Mouse (Mus musculus) cerebellum, adult 2 months (tissue): ENCODE results near the gene Cybrd1. TPM values are rescaled to one million over a fixed set of nuclear protein-coding genes. Genes with fewer than 3 reads are reported as not detected.

Experiments
- DNase-seq, 2 experiments: peaks; one replicate each; pipeline ENCODE4 v3.0.0; 2021
- H3K27ac ChIP-seq: fragments of 200-500 bp; 2 replicates; pipeline ENCODE4 v1.5.1; 2012; ENCODE audit warnings: low read length, control low read depth, inconsistent platforms; ENCODE audit not compliant: insufficient read depth
- H3K27me3 ChIP-seq: fragments of 200-500 bp; 2 replicates; pipeline ENCODE4 v1.6.1; 2012; ENCODE audit warnings: inconsistent platforms, mild to moderate bottlenecking, low read length, moderate library complexity; ENCODE audit not compliant: control insufficient read depth, insufficient read depth
- H3K4me1 ChIP-seq: fragments of 200-500 bp; 2 replicates; pipeline ENCODE4 v1.6.1; 2011; ENCODE audit warnings: low read length; ENCODE audit not compliant: control insufficient read depth, insufficient read depth
- H3K4me3 ChIP-seq: fragments of 200-500 bp; replicated peaks from 2 replicates; pipeline ENCODE3; 2011; ENCODE audit warnings: mild to moderate bottlenecking, low read depth, low read length, control low read depth; ENCODE audit not compliant: insufficient read depth
- CTCF ChIP-seq: fragments of 200-500 bp; IDR thresholded peaks from 2 replicates; pipeline ENCODE4 v1.5.1; 2011; ENCODE audit warnings: low read depth, mild to moderate bottlenecking, control low read depth, low read length, moderate library complexity, borderline replicate concordance; ENCODE audit not compliant: insufficient read depth
- POLR2A ChIP-seq: fragments of 200-500 bp; IDR thresholded peaks from 2 replicates; pipeline ENCODE4 v1.6.1; 2011; ENCODE audit warnings: low read length, control low read depth, borderline replicate concordance; ENCODE audit not compliant: insufficient read depth
- WGBS: fragments of 180-500 bp; shearing (Covaris S2); methylation state at CpG from one replicate; pipeline ENCODE4 v1.1.7; 2018; 5-methylcytosine and 5-hydroxymethylcytosine counted together
- polyA plus RNA-seq: library from polyadenylated mRNA; depleted of rRNA; stranded (reverse); fragments of >200 nt; gene quantifications from 2 replicates; pipeline ENCODE4 v1.2.3, GENCODE M21; 2012

The Cybrd1 gene
- polyA plus RNA-seq, 1 experiment, result 1.2 TPM

- WGBS, result 83% methylated on average over 25 of the region's 25 CpGs
- H3K27me3 ChIP-seq, result no peaks in the 10 kb centered on the region
Measured at GRCm38 (mm10) chr2:71162831-71163621, 45.3 kb downstream of the Cybrd1 start.

DNA sequence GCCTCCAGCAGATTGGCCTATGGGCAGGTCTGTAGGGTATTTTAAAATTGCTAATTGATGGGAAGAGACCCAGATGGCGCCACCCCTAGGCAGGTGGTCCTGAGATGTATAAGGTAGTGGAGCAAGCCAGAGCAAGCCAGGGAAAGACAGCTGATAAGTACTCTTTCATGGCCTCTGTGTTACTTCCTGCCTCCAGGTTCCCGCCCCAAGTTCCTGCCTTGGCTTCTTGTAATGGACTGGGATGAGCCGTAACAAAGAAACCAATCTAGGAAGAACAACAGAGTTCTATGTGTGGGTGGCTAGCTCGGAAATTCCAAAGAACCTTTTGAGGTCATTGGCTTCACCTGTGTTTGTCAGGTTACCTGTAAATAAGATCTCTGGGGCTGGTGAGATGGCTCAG, 49.5 kb downstream of the Cybrd1 start:
- Histone ChIP-seq H3K27me3 (no peaks in the 10 kb centered on the region), H3K4me1 (no peaks in the 10 kb centered on the region), H3K27ac (no peak overlapping the region), H3K4me3 (no peak overlapping the region)
- 87% methylated on average over 4 of the region's 4 CpGs for WGBS
- DNase-seq, result no peak
- no peak for TF ChIP-seq CTCF
- TF ChIP-seq POLR2A, result no peak

More at GRCm38 (mm10) chr2:71162831-71163621, 45.3 kb downstream of the Cybrd1 start:
- H3K4me3 ChIP-seq, result no peak overlapping the region
- DNase-seq, result no peak
- TF ChIP-seq POLR2A, result no peak
- TF ChIP-seq CTCF, result no peak
- H3K4me1 ChIP-seq, result no peaks in the 10 kb centered on the region
- H3K27ac ChIP-seq, result no peak overlapping the region

DNA sequence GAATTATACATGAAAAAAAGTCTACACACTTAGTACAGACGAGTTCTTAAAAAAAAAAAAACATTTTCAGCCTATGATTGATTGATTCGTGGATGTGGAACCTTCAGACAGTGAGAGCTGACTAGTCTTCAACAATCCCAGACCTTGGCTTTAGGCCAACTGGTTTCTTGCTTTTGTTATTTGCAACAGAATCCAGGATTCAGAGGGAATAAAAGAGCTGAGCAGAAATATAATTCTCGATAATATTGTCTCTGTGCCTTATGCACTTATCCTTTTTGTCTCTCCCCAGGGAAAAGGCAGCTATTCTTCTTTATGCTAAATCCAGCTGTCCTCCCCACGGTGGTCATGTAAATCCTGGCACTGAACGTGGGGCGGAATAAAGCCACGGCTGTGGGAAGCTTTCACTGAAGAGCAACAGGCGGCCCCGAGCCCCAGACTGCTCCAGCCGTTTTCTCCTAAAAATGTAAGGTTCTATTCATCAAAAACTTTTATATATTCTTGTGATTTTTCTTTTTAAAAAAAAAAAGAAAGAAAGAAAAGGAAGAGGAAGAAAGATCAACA, 50.8 kb downstream of the Cybrd1 start:
- no peaks in the 10 kb centered on the region for H3K27me3 ChIP-seq
- 13% methylated on average over 10 of the region's 10 CpGs for WGBS
- no peak overlapping the region for H3K27ac ChIP-seq
- DNase-seq, result no peak
- H3K4me3 ChIP-seq, result no peak overlapping the region
- TF ChIP-seq CTCF (no peak), POLR2A (no peak)
- H3K4me1 ChIP-seq, result no peaks in the 10 kb centered on the region

GRCm38 (mm10) chr2:71173031-71173430, 55.3 kb downstream of the Cybrd1 start:
- TF ChIP-seq POLR2A (no peak), CTCF (no peak)
- Histone ChIP-seq H3K4me3 (no peak overlapping the region), H3K27me3 (no peaks in the 10 kb centered on the region), H3K4me1 (no peaks in the 10 kb centered on the region), H3K27ac (no peak overlapping the region)
- 66% methylated on average over 3 of the region's 3 CpGs for WGBS
- no peak for DNase-seq

- Histone ChIP-seq H3K27me3 (no peaks in the 10 kb centered on the region), H3K4me1 (no peaks in the 10 kb centered on the region), H3K27ac (no peak overlapping the region), H3K4me3 (no peak overlapping the region)
- 55% methylated on average over 9 of the region's 9 CpGs for WGBS
- no peak for TF ChIP-seq CTCF
- no peak for TF ChIP-seq POLR2A
- DNase-seq, result no peak
Measured at GRCm38 (mm10) chr2:71176329-71177249, 58.9 kb downstream of the Cybrd1 start.

DNA sequence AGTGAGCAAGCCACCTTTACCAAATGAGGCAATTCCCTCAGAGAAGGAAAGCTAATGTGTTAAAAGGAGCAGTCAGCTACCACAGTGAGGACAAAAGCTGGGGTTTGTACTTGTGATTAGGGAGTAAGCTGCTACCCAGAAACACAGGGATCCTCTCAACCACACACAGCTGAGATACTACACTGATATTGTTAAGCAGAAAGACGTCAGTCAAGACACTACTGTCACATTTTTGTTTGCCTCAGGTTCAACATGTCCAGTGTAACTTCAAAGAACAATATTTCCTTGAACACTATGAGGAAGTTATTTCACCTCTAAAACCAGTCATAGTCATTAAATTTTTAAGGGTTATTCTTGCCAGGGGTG, 59.5 kb downstream of the Cybrd1 start:
- 83% methylated on average over 1 of the region's 1 CpGs for WGBS

DNA sequence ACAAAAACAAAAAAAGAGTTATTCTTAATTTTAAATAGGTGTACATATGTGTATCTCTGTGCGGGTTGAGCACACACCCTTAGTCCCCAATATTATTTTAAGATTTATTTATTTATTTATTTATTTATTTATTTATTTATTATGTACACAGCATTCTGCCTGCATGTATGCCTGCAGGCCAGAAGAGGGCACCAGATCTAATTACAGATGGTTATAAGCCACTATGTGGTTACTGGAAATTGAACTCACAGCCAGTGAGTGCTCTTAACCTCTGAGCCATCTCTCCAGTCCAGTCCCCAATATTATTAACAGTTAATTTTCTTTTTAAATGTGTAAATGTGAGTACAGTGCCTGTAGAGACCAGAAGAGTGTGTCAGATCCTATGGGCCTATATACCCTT, 60.0 kb downstream of the Cybrd1 start:
- Histone ChIP-seq H3K27ac (no peak overlapping the region), H3K27me3 (no peaks in the 10 kb centered on the region), H3K4me3 (no peak overlapping the region), H3K4me1 (no peaks in the 10 kb centered on the region)
- TF ChIP-seq CTCF (no peak), POLR2A (no peak)
- 98% methylated on average over 1 of the region's 1 CpGs for WGBS
- DNase-seq, result no peak

More for the DNA sequence above, 59.5 kb downstream of the Cybrd1 start:
- Histone ChIP-seq H3K27ac (no peak overlapping the region), H3K4me1 (no peaks in the 10 kb centered on the region), H3K4me3 (no peak overlapping the region), H3K27me3 (no peaks in the 10 kb centered on the region)
- TF ChIP-seq POLR2A, result no peak
- no peak for TF ChIP-seq CTCF
- DNase-seq, result no peak

GRCm38 (mm10) chr2:71179716-71180115, 62.0 kb downstream of the Cybrd1 start:
- 89% methylated on average over 10 of the region's 10 CpGs for WGBS
- no peak for TF ChIP-seq POLR2A
- no peak for TF ChIP-seq CTCF
- Histone ChIP-seq H3K27me3 (no peaks in the 10 kb centered on the region), H3K27ac (no peak overlapping the region), H3K4me3 (no peak overlapping the region), H3K4me1 (no peaks in the 10 kb centered on the region)
- DNase-seq, result no peak
